Mouse (Mus musculus) kidney, adult 8-10 months (tissue): ENCODE results near the gene Ap4s1.
"Not testable (repeated sequence)": the region's sequence is repeated elsewhere in the genome, so short reads cannot be mapped to it uniquely, and the experiment has no call there.

Experiments used
- DNase-seq, 2 experiments: peaks; one replicate each; pipeline ENCODE4 v3.0.0; 2022

The Ap4s1 gene

GRCm38 (mm10) chr12:51690893-51691844 lies at the start of gene Ap4s1:
Gene Ap4s1, plus strand, starts transcription at chr12:51691033.
- DNase-seq: peak; percentile 55 to 71

- no peak for DNase-seq
Measured at GRCm38 (mm10) chr12:51641871-51642270, 49.0 kb upstream of the Ap4s1 start.

GRCm38 (mm10) chr12:51649401-51649800 lies 41.4 kb upstream of the Ap4s1 start:
- DNase-seq: not testable (repeated sequence)

- DNase-seq: no peak
Measured at GRCm38 (mm10) chr12:51655944-51656465, 34.8 kb upstream of the Ap4s1 start.

- DNase-seq: peak in 1 of 2 experiments; percentile 33
Measured at GRCm38 (mm10) chr12:51663011-51663410, 27.8 kb upstream of the Ap4s1 start.

- no peak for DNase-seq
Measured at GRCm38 (mm10) chr12:51663908-51664307, 26.9 kb upstream of the Ap4s1 start.

GRCm38 (mm10) chr12:51666708-51667430 lies 24.0 kb upstream of the Ap4s1 start:
- DNase-seq: no peak

GRCm38 (mm10) chr12:51671231-51671891 lies 19.5 kb upstream of the Ap4s1 start:
- DNase-seq: no peak

- DNase-seq: no peak
Measured at GRCm38 (mm10) chr12:51673270-51673669, 17.6 kb upstream of the Ap4s1 start.

- no peak for DNase-seq
Measured at GRCm38 (mm10) chr12:51676442-51676841, 14.4 kb upstream of the Ap4s1 start.

GRCm38 (mm10) chr12:51678844-51679243 lies 12.0 kb upstream of the Ap4s1 start:
- DNase-seq: no peak

GRCm38 (mm10) chr12:51688546-51688945 lies 2.3 kb upstream of the Ap4s1 start:
- no peak for DNase-seq

- DNase-seq: peak; percentile 95 to 97
Measured at GRCm38 (mm10) chr12:51691845-51692632, 1.2 kb downstream of the Ap4s1 start, which contains the start of gene Strn3. Gene Strn3, minus strand, starts transcription at chr12:51691897.

- not testable (repeated sequence) for DNase-seq
Measured at GRCm38 (mm10) chr12:51692870-51693269, 2.0 kb downstream of the Ap4s1 start.

GRCm38 (mm10) chr12:51693419-51693818 lies 2.6 kb downstream of the Ap4s1 start:
- DNase-seq: no peak

- DNase-seq: no peak
Measured at GRCm38 (mm10) chr12:51694096-51694495, 3.3 kb downstream of the Ap4s1 start.

- DNase-seq: no peak
Measured at GRCm38 (mm10) chr12:51694966-51695365, 4.1 kb downstream of the Ap4s1 start.

- DNase-seq: no peak
Measured at GRCm38 (mm10) chr12:51696157-51696556, 5.3 kb downstream of the Ap4s1 start.

GRCm38 (mm10) chr12:51699623-51700393 lies 9.0 kb downstream of the Ap4s1 start:
- no peak for DNase-seq

- no peak for DNase-seq
Measured at GRCm38 (mm10) chr12:51701723-51702122, 10.9 kb downstream of the Ap4s1 start.

GRCm38 (mm10) chr12:51703859-51704258 lies 13.0 kb downstream of the Ap4s1 start:
- no peak for DNase-seq
